Mouse (Mus musculus): ENCODE measurements around the gene Xpr1. TPM values are rescaled to one million over a fixed set of nuclear protein-coding genes. Genes with fewer than 3 reads are reported as not detected.

Xpr1 gene
- polyA plus RNA-seq, 1 experiment, result 0.19 TPM

GRCm38 (mm10) chr1:155235641-155236040 is 181.6 kb downstream of the Xpr1 start:
- TF ChIP-seq TAL1 (IDR thresholded peaks at IDR 0.05; ENCODE audit: low read length), result no peak
- no peak for TF ChIP-seq GATA1 (IDR thresholded peaks at IDR 0.05; ENCODE audit: low read length)
- no peaks in the 10 kb centered on the region for H3K9me3 ChIP-seq (ENCODE audit: control insufficient read depth, low read length)
- peaks cover 5% of the 10 kb centered on the region; the same call in 1 of the 2 replicates for H3K27me3 ChIP-seq (ENCODE audit: control insufficient read depth)
- no peaks in the 10 kb centered on the region for H3K36me3 ChIP-seq (ENCODE audit: control insufficient read depth)
- H3K4me1 ChIP-seq (ENCODE audit: control insufficient read depth), result peaks cover 3% of the 10 kb centered on the region; the same call in 1 of the 2 replicates
- no peak overlapping the region for H3K4me3 ChIP-seq (replicated peaks)

DNA sequence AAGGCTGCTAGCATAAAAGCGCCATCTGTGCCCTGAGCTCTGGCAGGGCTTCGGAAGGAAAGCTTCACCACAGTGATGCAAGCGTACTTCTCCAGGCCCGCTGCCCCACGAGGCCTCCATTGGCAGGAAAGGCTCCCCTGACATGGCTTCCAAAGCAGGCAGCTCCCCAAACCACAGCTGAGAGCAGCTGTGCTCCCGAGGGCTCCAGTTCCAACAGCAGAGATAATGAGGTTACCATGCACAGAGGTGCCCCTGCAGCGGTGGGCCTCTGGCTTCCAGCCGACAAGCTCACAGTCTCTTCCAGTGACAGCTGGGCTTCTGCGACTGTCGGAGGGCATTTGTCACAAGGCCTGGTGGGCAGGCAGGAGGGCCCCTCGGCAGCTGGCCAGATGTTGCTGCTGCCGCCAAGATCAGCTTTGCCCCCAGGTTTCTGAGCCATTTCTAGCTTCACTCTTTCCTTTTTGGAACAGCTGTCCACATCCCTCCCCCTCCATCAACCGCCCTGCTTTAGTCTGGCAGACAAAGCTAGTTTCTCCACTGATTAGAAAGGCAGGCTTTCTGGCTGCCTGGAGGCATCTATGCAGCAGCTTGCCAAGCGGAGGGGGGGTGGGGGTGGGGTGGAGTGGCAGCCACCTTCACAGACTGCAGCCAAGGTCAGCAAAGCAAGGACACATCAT is 183.1 kb downstream of the Xpr1 start:
- H3K27me3 ChIP-seq (ENCODE audit: control insufficient read depth), result peaks cover 5% of the 10 kb centered on the region; the same call in 1 of the 2 replicates

GRCm38 (mm10) chr1:155233378-155233777 is 183.8 kb downstream of the Xpr1 start:
- Histone ChIP-seq H3K36me3 (ENCODE audit: control insufficient read depth) (no peaks in the 10 kb centered on the region), H3K9me3 (ENCODE audit: control insufficient read depth, low read length) (no peaks in the 10 kb centered on the region), H3K27me3 (ENCODE audit: control insufficient read depth) (peaks cover 5% of the 10 kb centered on the region; the same call in 1 of the 2 replicates), H3K4me1 (ENCODE audit: control insufficient read depth) (peaks cover 3% of the 10 kb centered on the region; the same call in 1 of the 2 replicates), H3K4me3 (replicated peaks) (no peak overlapping the region)
- no peak for TF ChIP-seq TAL1 (IDR thresholded peaks at IDR 0.05; ENCODE audit: low read length)
- TF ChIP-seq GATA1 (IDR thresholded peaks at IDR 0.05; ENCODE audit: low read length), result no peak

More for the DNA sequence above, 183.1 kb downstream of the Xpr1 start:
- no peaks in the 10 kb centered on the region for H3K9me3 ChIP-seq (ENCODE audit: control insufficient read depth, low read length)
- H3K4me1 ChIP-seq (ENCODE audit: control insufficient read depth), result peaks cover 3% of the 10 kb centered on the region; the same call in 1 of the 2 replicates
- H3K4me3 ChIP-seq (replicated peaks), result no peak overlapping the region
- no peaks in the 10 kb centered on the region for H3K36me3 ChIP-seq (ENCODE audit: control insufficient read depth)
- TF ChIP-seq GATA1 (IDR thresholded peaks at IDR 0.05; ENCODE audit: low read length), result no peak
- no peak for TF ChIP-seq TAL1 (IDR thresholded peaks at IDR 0.05; ENCODE audit: low read length)

DNA sequence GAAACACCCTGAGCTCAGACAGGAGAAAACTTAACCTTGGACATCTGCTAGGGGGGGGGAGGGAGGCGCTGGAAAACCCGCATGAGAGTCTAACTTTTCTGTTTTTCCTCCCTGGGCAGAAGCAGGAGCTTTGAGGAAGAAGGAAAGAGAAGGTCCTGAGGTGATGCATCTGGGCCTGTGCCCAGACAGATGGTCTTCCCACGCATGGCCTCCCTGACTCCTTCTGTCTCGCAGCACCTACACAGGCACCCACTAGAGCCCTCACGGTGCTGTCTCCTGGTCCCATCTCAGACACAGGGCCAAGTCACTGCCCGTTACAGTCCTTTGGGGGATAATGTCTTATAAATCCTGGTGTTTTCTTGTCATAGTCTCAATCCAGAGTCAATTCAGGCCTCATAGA is 184.4 kb downstream of the Xpr1 start:
- H3K36me3 ChIP-seq (ENCODE audit: control insufficient read depth), result no peaks in the 10 kb centered on the region
- no peak overlapping the region for H3K4me3 ChIP-seq (replicated peaks)
- H3K9me3 ChIP-seq (ENCODE audit: control insufficient read depth, low read length), result no peaks in the 10 kb centered on the region
- H3K27me3 ChIP-seq (ENCODE audit: control insufficient read depth), result 0 out of 2 replicates have a peak, but pooled peaks cover 1% of the 10 kb centered on the region
- H3K4me1 ChIP-seq (ENCODE audit: control insufficient read depth), result peaks cover 3% of the 10 kb centered on the region; the same call in 1 of the 2 replicates
- no peak for TF ChIP-seq TAL1 (IDR thresholded peaks at IDR 0.05; ENCODE audit: low read length)
- TF ChIP-seq GATA1 (IDR thresholded peaks at IDR 0.05; ENCODE audit: low read length), result no peak

DNA sequence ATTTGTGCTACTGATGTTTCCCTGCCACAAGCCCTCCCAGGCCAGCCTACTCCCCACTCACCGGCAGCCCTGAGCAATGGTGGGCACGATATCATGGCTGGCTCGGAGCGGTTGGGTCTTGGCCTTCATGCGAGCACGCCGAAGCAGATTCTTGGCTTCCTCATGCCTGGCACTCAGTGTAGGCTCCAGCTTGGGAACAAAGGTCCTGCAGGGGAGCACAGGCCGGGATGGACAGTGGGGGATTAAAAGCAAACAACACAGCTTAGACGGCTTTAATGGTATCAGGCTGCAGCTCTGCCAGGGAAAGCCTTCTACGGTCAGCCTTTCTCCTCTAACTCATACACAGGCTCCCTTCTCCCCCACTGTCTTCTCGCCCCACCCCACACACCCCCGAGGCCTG is 184.8 kb downstream of the Xpr1 start:
- Histone ChIP-seq H3K9me3 (ENCODE audit: control insufficient read depth, low read length) (no peaks in the 10 kb centered on the region), H3K4me3 (replicated peaks) (no peak overlapping the region), H3K4me1 (ENCODE audit: control insufficient read depth) (peaks cover 3% of the 10 kb centered on the region; the same call in 1 of the 2 replicates), H3K36me3 (ENCODE audit: control insufficient read depth) (no peaks in the 10 kb centered on the region), H3K27me3 (ENCODE audit: control insufficient read depth) (no peaks in the 10 kb centered on the region)
- no peak for TF ChIP-seq TAL1 (IDR thresholded peaks at IDR 0.05; ENCODE audit: low read length)
- no peak for TF ChIP-seq GATA1 (IDR thresholded peaks at IDR 0.05; ENCODE audit: low read length)

- peaks cover 3% of the 10 kb centered on the region; the same call in 1 of the 2 replicates for H3K4me1 ChIP-seq (ENCODE audit: control insufficient read depth)
- H3K9me3 ChIP-seq (ENCODE audit: control insufficient read depth, low read length), result no peaks in the 10 kb centered on the region
- H3K4me3 ChIP-seq (replicated peaks), result no peak overlapping the region
- no peak for TF ChIP-seq TAL1 (IDR thresholded peaks at IDR 0.05; ENCODE audit: low read length)
- TF ChIP-seq GATA1 (IDR thresholded peaks at IDR 0.05; ENCODE audit: low read length), result no peak
- no peaks in the 10 kb centered on the region for H3K36me3 ChIP-seq (ENCODE audit: control insufficient read depth)
- no peaks in the 10 kb centered on the region for H3K27me3 ChIP-seq (ENCODE audit: control insufficient read depth)
Observed at GRCm38 (mm10) chr1:155229464-155230411, 187.5 kb downstream of the Xpr1 start.

Other genes with a start within 250 kb of the Xpr1 start
- gene BC034090, start 173.0 kb downstream of the Xpr1 start, polyA plus RNA-seq (2012), result not detected in 2 replicates
- gene Acbd6, start 140.7 kb upstream of the Xpr1 start, polyA plus RNA-seq (2012), result 22.5 TPM in 2 replicates